Mouse (Mus musculus) liver, embryonic 11.5 days (tissue): ENCODE measurements around the gene Vpreb3. TPM values are rescaled to one million over a fixed set of nuclear protein-coding genes. Genes with fewer than 3 reads are reported as not detected.
A peak's percentile ranks its signal among the peaks of the same experiment; 100 is the strongest.

Experiments
- ATAC-seq: fragments of 200-750 bp; cut with Nextera tagmentation; replicated peaks from 2 replicates; pipeline ENCODE4 v1.8.0; 2017; ENCODE audit warnings: moderate number of reproducible peaks, mild to moderate bottlenecking, moderate TSS enrichment, moderate library complexity; ENCODE audit not compliant: low FRiP score
- DNase-seq: peaks from one replicate; pipeline ENCODE4 v3.0.0-alpha.2; 2017; ENCODE audit warnings: low spot score
- H3K27ac ChIP-seq: fragments of 300-500 bp; sonication (generic); 2 replicates; pipeline ENCODE4 v1.5.1; 2014; ENCODE audit warnings: mild to moderate bottlenecking, low read depth, low read length, control low read depth
- H3K27me3 ChIP-seq: fragments of 300-500 bp; sonication (generic); replicated peaks from 2 replicates; pipeline ENCODE4 v1.6.1; 2014; ENCODE audit warnings: low read length, mixed read lengths; ENCODE audit not compliant: control insufficient read depth, insufficient read depth
- H3K36me3 ChIP-seq: fragments of 300-500 bp; sonication (generic); 2 replicates; pipeline ENCODE4 v1.6.1; 2014; ENCODE audit warnings: mild to moderate bottlenecking, low read length, moderate library complexity, mixed read lengths; ENCODE audit not compliant: control insufficient read depth, insufficient read depth
- H3K4me1 ChIP-seq: fragments of 300-500 bp; sonication (generic); replicated peaks from 2 replicates; pipeline ENCODE4 v1.6.1; 2014; ENCODE audit warnings: low read length, mixed read lengths; ENCODE audit not compliant: control insufficient read depth, insufficient read depth
- H3K4me2 ChIP-seq: fragments of 300-500 bp; sonication (generic); 2 replicates; pipeline ENCODE4 v1.6.1; 2014; ENCODE audit warnings: mild to moderate bottlenecking, control low read depth, moderate library complexity
- H3K4me3 ChIP-seq: fragments of 300-500 bp; sonication (generic); 2 replicates; pipeline ENCODE4 v1.5.1; 2014; ENCODE audit warnings: low read depth, low read length, control low read depth
- H3K9ac ChIP-seq: fragments of 300-500 bp; sonication (generic); 2 replicates; pipeline ENCODE4 v1.6.1; 2014; ENCODE audit warnings: low read depth, low read length, control low read depth
- H3K9me3 ChIP-seq: fragments of 300-500 bp; sonication (generic); 2 replicates; pipeline ENCODE4 v1.6.1; 2016; ENCODE audit warnings: low read length, inconsistent platforms, mixed read lengths; ENCODE audit not compliant: control insufficient read depth
- WGBS: fragments of 180-500 bp; shearing (Covaris S2); extraction: QIAGEN DNeasy Blood & Tissue Kit; methylation state at CpG from one replicate; pipeline ENCODE4 v1.1.7; 2014; 5-methylcytosine and 5-hydroxymethylcytosine counted together
- polyA plus RNA-seq: library from polyadenylated mRNA; unstranded; fragments of >200 nt; fragmentation: Nextera tagmentation; extraction: Ambion mirVana; gene quantifications from 2 replicates; pipeline ENCODE4 v1.2.1, GENCODE M21; 2014

The Vpreb3 gene
- polyA plus RNA-seq, 1 experiment from 2014 or later = 0.96 TPM

- no peak overlapping the region for H3K27ac ChIP-seq
- H3K4me1 ChIP-seq = no peaks in the 10 kb centered on the region
- H3K9me3 ChIP-seq = no peaks in the 10 kb centered on the region
- peaks cover 61% of the 10 kb centered on the region for H3K36me3 ChIP-seq
- no peak for ATAC-seq
- no peak overlapping the region for H3K4me3 ChIP-seq
- no peak overlapping the region for H3K9ac ChIP-seq
- DNase-seq = no peak
- WGBS = 90% methylated on average over 5 of the region's 5 CpGs
- no peak overlapping the region for H3K4me2 ChIP-seq
- H3K27me3 ChIP-seq = no peaks in the 10 kb centered on the region
Measured at GRCm38 (mm10) chr10:75904391-75904790, 38.5 kb upstream of the Vpreb3 start.

- Histone ChIP-seq H3K27me3 (no peaks in the 10 kb centered on the region), H3K9ac (no peak overlapping the region), H3K4me3 (no peak overlapping the region), H3K27ac (no peak overlapping the region), H3K36me3 (peaks cover 65% of the 10 kb centered on the region), H3K9me3 (no peaks in the 10 kb centered on the region), H3K4me1 (no peaks in the 10 kb centered on the region), H3K4me2 (no peak overlapping the region)
- ATAC-seq (no peak), DNase-seq (no peak)
- WGBS = 92% methylated on average over 4 of the region's 4 CpGs
Measured at GRCm38 (mm10) chr10:75906882-75907281, 36.0 kb upstream of the Vpreb3 start.

GRCm38 (mm10) chr10:75910698-75911097, 32.2 kb upstream of the Vpreb3 start:
- H3K27ac ChIP-seq = no peak overlapping the region
- 90% methylated on average over 2 of the region's 2 CpGs for WGBS
- no peak overlapping the region for H3K9ac ChIP-seq
- H3K4me3 ChIP-seq = no peak overlapping the region
- DNase-seq = no peak
- H3K27me3 ChIP-seq = no peaks in the 10 kb centered on the region
- ATAC-seq = no peak
- no peaks in the 10 kb centered on the region for H3K4me1 ChIP-seq
- no peaks in the 10 kb centered on the region for H3K9me3 ChIP-seq
- no peak overlapping the region for H3K4me2 ChIP-seq
- peaks cover 48% of the 10 kb centered on the region for H3K36me3 ChIP-seq

- H3K4me2 ChIP-seq = no peak overlapping the region
- no peak overlapping the region for H3K27ac ChIP-seq
- no peaks in the 10 kb centered on the region for H3K9me3 ChIP-seq
- H3K36me3 ChIP-seq = peaks cover 46% of the 10 kb centered on the region
- ATAC-seq (no peak), DNase-seq (no peak)
- H3K4me3 ChIP-seq = no peak overlapping the region
- H3K27me3 ChIP-seq = no peaks in the 10 kb centered on the region
- H3K9ac ChIP-seq = no peak overlapping the region
- no peaks in the 10 kb centered on the region for H3K4me1 ChIP-seq
- WGBS = 63% methylated on average over 6 of the region's 6 CpGs
Measured at GRCm38 (mm10) chr10:75913013-75913589, 29.8 kb upstream of the Vpreb3 start.

- Histone ChIP-seq H3K4me2 (no peak overlapping the region), H3K27me3 (no peaks in the 10 kb centered on the region), H3K4me3 (no peak overlapping the region), H3K9ac (no peak overlapping the region), H3K4me1 (peaks cover 10% of the 10 kb centered on the region), H3K9me3 (no peaks in the 10 kb centered on the region), H3K27ac (no peak overlapping the region), H3K36me3 (peaks cover 38% of the 10 kb centered on the region)
- WGBS = 81% methylated on average over 7 of the region's 7 CpGs
- no peak for DNase-seq
- no peak for ATAC-seq
Measured at GRCm38 (mm10) chr10:75915557-75915956, 27.3 kb upstream of the Vpreb3 start.

- peaks cover 11% of the 10 kb centered on the region for H3K4me1 ChIP-seq
- DNase-seq = no peak
- no peak overlapping the region for H3K27ac ChIP-seq
- peaks cover 31% of the 10 kb centered on the region; the same call in 1 of the 2 replicates for H3K36me3 ChIP-seq
- H3K9me3 ChIP-seq = no peaks in the 10 kb centered on the region
- no peak for ATAC-seq
- H3K27me3 ChIP-seq = no peaks in the 10 kb centered on the region
- no peak overlapping the region for H3K4me3 ChIP-seq
- WGBS = 85% methylated on average over 8 of the region's 8 CpGs
- no peak overlapping the region for H3K4me2 ChIP-seq
- H3K9ac ChIP-seq = no peak overlapping the region
Measured at GRCm38 (mm10) chr10:75916840-75917239, 26.0 kb upstream of the Vpreb3 start.

GRCm38 (mm10) chr10:75919026-75919425, 23.8 kb upstream of the Vpreb3 start:
- H3K9ac ChIP-seq = no peak overlapping the region
- H3K9me3 ChIP-seq = no peaks in the 10 kb centered on the region
- H3K27ac ChIP-seq = no peak overlapping the region
- H3K27me3 ChIP-seq = no peaks in the 10 kb centered on the region
- DNase-seq (no peak), ATAC-seq (no peak)
- peaks cover 17% of the 10 kb centered on the region for H3K4me1 ChIP-seq
- no peak overlapping the region for H3K4me3 ChIP-seq
- WGBS = 88% methylated on average over 5 of the region's 5 CpGs
- peaks cover 26% of the 10 kb centered on the region; the same call in 1 of the 2 replicates for H3K36me3 ChIP-seq
- H3K4me2 ChIP-seq = no peak overlapping the region

- ATAC-seq (peak; percentile 91), DNase-seq (peak; percentile 95)
- Histone ChIP-seq H3K27me3 (no peaks in the 10 kb centered on the region), H3K36me3 (peaks cover 14% of the 10 kb centered on the region; the same call in 1 of the 2 replicates), H3K27ac (peak within 1 kb of the TSS; percentile 87), H3K4me1 (peaks cover 17% of the 10 kb centered on the region), H3K9ac (peak within 1 kb of the TSS; percentile 94), H3K9me3 (no peaks in the 10 kb centered on the region), H3K4me2 (peak within 1 kb of the TSS; percentile 98), H3K4me3 (peak within 1 kb of the TSS; percentile 95)
- under 1% methylated on average over 76 of the region's 76 CpGs for WGBS
Measured at GRCm38 (mm10) chr10:75921026-75921725, 21.7 kb upstream of the Vpreb3 start, which contains the start of gene Smarcb1. Gene Smarcb1, minus strand, starts transcription at chr10:75921617.
